17 mouse cellular contexts compared by ENCODE assay signal in genomic region chr1:52465264-52465663, GRCm38 (mm10). TPM values are rescaled to one million over a fixed set of nuclear protein-coding genes. Genes with fewer than 3 reads are reported as not detected.
DNase-seq lines count a peak whose midpoint lies in the region; ATAC-seq lines count a peak whose summit lies in the region.
"Had no signal": no experiment of that assay in that cellular context is flagged by ENCODE, and none has a peak within 500 bp of the region (broad histone marks: within the 10 kb centered on the region; RNA-seq: fewer than 3 reads in every experiment).

No protein-coding gene starts in this region.

- no peaks in the 10 kb centered on the region for H3K9me3 ChIP-seq in forebrain, embryonic 15.5 days
- no peaks in the 10 kb centered on the region for H3K9me3 ChIP-seq in forebrain, embryonic 10.5 days
- H3K9me3 ChIP-seq: heart, embryonic 15.5 days; hindbrain, embryonic 12.5 days had no signal

- WGBS in forebrain, embryonic 15.5 days: 54% methylated on average over 3 of the region's 3 CpGs
- 88% methylated on average over 3 of the region's 3 CpGs for WGBS in forebrain, embryonic 10.5 days

- H3K9ac ChIP-seq in forebrain, embryonic 15.5 days (replicated peaks): no peak overlapping the region
- H3K9ac ChIP-seq: heart, embryonic 15.5 days; hindbrain, embryonic 12.5 days had no signal

- no peaks in the 10 kb centered on the region for H3K36me3 ChIP-seq in forebrain, embryonic 15.5 days
- H3K36me3 ChIP-seq in forebrain, embryonic 10.5 days (replicated peaks): no peaks in the 10 kb centered on the region
- H3K36me3 ChIP-seq: hindbrain, embryonic 12.5 days had no signal

- peak; percentile 59 for ATAC-seq in forebrain, embryonic 15.5 days (replicated peaks)
- ATAC-seq in megakaryocyte progenitor cell, adult 5-6 weeks (replicated peaks; ENCODE audit: poor library complexity): no peak

- no peak overlapping the region for H3K4me3 ChIP-seq in forebrain, embryonic 15.5 days
- no peak overlapping the region for H3K4me3 ChIP-seq in forebrain, embryonic 10.5 days
- H3K4me3 ChIP-seq: gastrocnemius, adult 2 months; heart, embryonic 15.5 days; hindbrain, embryonic 12.5 days had no signal

- H3K27ac ChIP-seq in forebrain, embryonic 15.5 days (replicated peaks): peak overlapping the region; percentile 54; the same call in 1 of the 2 replicates
- H3K27ac ChIP-seq in forebrain, embryonic 10.5 days: no peak overlapping the region
- H3K27ac ChIP-seq: gastrocnemius, adult 2 months; heart, embryonic 15.5 days; hindbrain, embryonic 12.5 days; macrophage had no signal

- no peak for DNase-seq in forebrain, embryonic 10.5 days (ENCODE audit: extremely low spot score, low spot score)
- peak; percentile 57 to 63 for DNase-seq in right cerebral cortex, adult 2 months (ENCODE audit: low spot score in 2 of 2)
- DNase-seq in right cerebral cortex, postnatal 14 days: no peak
- peak; percentile 51 to 77 for DNase-seq in left cerebral cortex, postnatal 14 days (ENCODE audit: low spot score in 2 of 2)
- no peak for DNase-seq in thymus, postnatal 0 days (ENCODE audit: low spot score)
- DNase-seq in gastrocnemius, postnatal 14 days: no peak
- DNase-seq: adrenal gland, postnatal 14 days; cerebellum, postnatal 10 days; gastrocnemius, adult 2 months; heart, adult 18-20 months; lung, adult 18-20 months; thymus, postnatal 4 days had no signal

- H3K4me2 ChIP-seq in forebrain, embryonic 15.5 days (replicated peaks): no peak overlapping the region
- H3K4me2 ChIP-seq: heart, embryonic 15.5 days; hindbrain, embryonic 12.5 days had no signal

- no peaks in the 10 kb centered on the region for H3K27me3 ChIP-seq in forebrain, embryonic 15.5 days
- no peaks in the 10 kb centered on the region for H3K27me3 ChIP-seq in forebrain, embryonic 10.5 days (ENCODE audit: poor library complexity, severe bottlenecking)
- H3K27me3 ChIP-seq: heart, embryonic 15.5 days; hindbrain, embryonic 12.5 days had no signal

- H3K4me1 ChIP-seq in forebrain, embryonic 15.5 days: peaks cover 9% of the 10 kb centered on the region; the same call in 1 of the 2 replicates
- no peaks in the 10 kb centered on the region for H3K4me1 ChIP-seq in forebrain, embryonic 10.5 days
- H3K4me1 ChIP-seq: heart, embryonic 15.5 days had no signal

- intact Hi-C loops in left cerebral cortex, postnatal 14 days (cut with DNase I): no loop called here
- intact Hi-C loops in gastrocnemius, postnatal 14 days (cut with DNase I; ENCODE audit: low total_unique reads): no loop called here

RNA-seq across cellular contexts. Expression of gene Nab1, which starts 35.2 kb away (rescaled TPM):
- polyA plus RNA-seq in forebrain, embryonic 15.5 days (2015; fragmentation: Nextera tagmentation; extraction: Ambion mirVana): 14.6 and 16.6 TPM in 2 replicates
- polyA plus RNA-seq in forebrain, embryonic 10.5 days (2016; fragmentation: Nextera tagmentation; extraction: Ambion mirVana): 2.7 and 3.8 TPM in 2 replicates
- total RNA-seq in left cerebral cortex, postnatal 14 days (2021): 10 to 100 TPM; 25.1 to 26.4 TPM
- 43.3 and 44.0 TPM in 2 replicates for total RNA-seq in megakaryocyte progenitor cell, adult 5-6 weeks (2015)
- total RNA-seq in megakaryocyte progenitor cell, adult 5-6 weeks (2017): 35.0 and 36.6 TPM in 2 replicates
- 13.6 and 18.1 TPM in 2 replicates for polyA plus RNA-seq in thymus, postnatal 0 days (2015; fragmentation: Nextera tagmentation; extraction: Ambion mirVana)
- total RNA-seq in gastrocnemius, postnatal 14 days (2021): 10 to 100 TPM; 12.7 to 15.7 TPM

Comparison
In these comparisons a context has a peak if more than half of its experiments do, and no peak if none do; other contexts are left out.
1. DNase-seq: peak in right cerebral cortex, adult 2 months (2 of 2) and left cerebral cortex, postnatal 14 days (2 of 2); none in forebrain, embryonic 10.5 days (single experiment), right cerebral cortex, postnatal 14 days (single experiment), thymus, postnatal 0 days (single experiment) and gastrocnemius, postnatal 14 days (single experiment).